Mouse (Mus musculus) ES-Bruce4 (cell line): ENCODE measurements around the gene Cuta. TPM values are rescaled to one million over a fixed set of nuclear protein-coding genes. Genes with fewer than 3 reads are reported as not detected.

Experiments
- H3K27ac ChIP-seq: 2 replicates; pipeline ENCODE4 v1.5.1; 2012; ENCODE audit warnings: low read length, inconsistent platforms; ENCODE audit not compliant: insufficient read depth
- H3K27me3 ChIP-seq: 2 replicates; pipeline ENCODE4 v1.6.1; 2012; ENCODE audit warnings: mild to moderate bottlenecking, low read length, inconsistent platforms; ENCODE audit not compliant: control insufficient read depth, poor library complexity, insufficient read depth, severe bottlenecking
- H3K36me3 ChIP-seq: 2 replicates; pipeline ENCODE4 v1.6.1; 2012; ENCODE audit warnings: inconsistent platforms, mild to moderate bottlenecking, low read length, moderate library complexity; ENCODE audit not compliant: control insufficient read depth, poor library complexity, insufficient read depth, severe bottlenecking
- H3K4me1 ChIP-seq: one replicate; pipeline ENCODE4 v1.8.1; 2011; ENCODE audit warnings: low read length; ENCODE audit not compliant: control insufficient read depth, insufficient read depth
- H3K4me3 ChIP-seq: 2 replicates; pipeline ENCODE4 v1.5.1; 2011; ENCODE audit warnings: low read depth, mild to moderate bottlenecking, low read length
- H3K9ac ChIP-seq: 2 replicates; pipeline ENCODE4 v1.6.1; 2012; ENCODE audit warnings: low read depth, mild to moderate bottlenecking, inconsistent platforms; ENCODE audit not compliant: poor library complexity, severe bottlenecking
- H3K9me3 ChIP-seq: replicated peaks from 2 replicates; pipeline ENCODE4 v1.6.1; 2012; ENCODE audit warnings: mild to moderate bottlenecking, low read length, inconsistent platforms; ENCODE audit not compliant: control insufficient read depth, poor library complexity, insufficient read depth, severe bottlenecking
- CTCF ChIP-seq: IDR thresholded peaks from one replicate; pipeline ENCODE4 v1.8.1; 2011; ENCODE audit warnings: low read depth, low read length
- EP300 ChIP-seq: IDR thresholded peaks from 2 replicates; pipeline ENCODE4 v1.6.1; 2011; ENCODE audit warnings: low read depth, low read length; ENCODE audit not compliant: insufficient read depth
- POLR2A ChIP-seq: IDR thresholded peaks from one replicate; pipeline ENCODE4 v1.8.1; 2011; ENCODE audit warnings: low read length; ENCODE audit not compliant: insufficient read depth
- polyA plus RNA-seq: library from polyadenylated mRNA; stranded (reverse); fragments of >200 nt; gene quantifications from 2 replicates; pipeline ENCODE4 v1.2.4, GENCODE M21; 2011; ENCODE audit warnings: low read depth; ENCODE audit not compliant: missing spikeins, insufficient read depth, insufficient read length

The Cuta gene
- polyA plus RNA-seq, 1 experiment: 58.9 TPM

DNA sequence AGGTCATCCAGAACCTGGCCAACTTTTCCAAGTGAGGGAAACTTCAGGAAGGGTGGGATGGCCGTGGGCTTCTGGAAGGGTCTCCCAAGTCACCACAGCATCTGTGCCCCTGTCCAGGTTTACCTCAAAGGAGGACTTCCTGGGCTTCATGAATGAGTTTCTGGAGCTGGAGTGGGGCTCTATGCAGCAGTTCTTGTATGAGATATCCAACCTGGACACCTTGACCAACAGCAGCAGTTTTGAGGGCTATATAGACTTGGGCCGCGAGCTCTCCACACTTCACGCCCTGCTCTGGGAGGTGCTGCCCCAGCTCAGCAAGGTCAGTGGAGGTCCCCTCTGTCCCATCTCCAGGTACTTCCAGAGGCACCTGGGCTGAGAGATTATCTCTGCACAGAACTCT lies 20.4 kb upstream of the Cuta start:
- H3K4me1 ChIP-seq: no peaks in the 10 kb centered on the region
- H3K9ac ChIP-seq: no peak overlapping the region
- no peak overlapping the region for H3K4me3 ChIP-seq
- no peak for TF ChIP-seq EP300
- no peak for TF ChIP-seq CTCF
- no peak for TF ChIP-seq POLR2A
- H3K36me3 ChIP-seq: no peaks in the 10 kb centered on the region
- H3K27ac ChIP-seq: no peak overlapping the region
- no peaks in the 10 kb centered on the region for H3K27me3 ChIP-seq
- H3K9me3 ChIP-seq: no peaks in the 10 kb centered on the region

DNA sequence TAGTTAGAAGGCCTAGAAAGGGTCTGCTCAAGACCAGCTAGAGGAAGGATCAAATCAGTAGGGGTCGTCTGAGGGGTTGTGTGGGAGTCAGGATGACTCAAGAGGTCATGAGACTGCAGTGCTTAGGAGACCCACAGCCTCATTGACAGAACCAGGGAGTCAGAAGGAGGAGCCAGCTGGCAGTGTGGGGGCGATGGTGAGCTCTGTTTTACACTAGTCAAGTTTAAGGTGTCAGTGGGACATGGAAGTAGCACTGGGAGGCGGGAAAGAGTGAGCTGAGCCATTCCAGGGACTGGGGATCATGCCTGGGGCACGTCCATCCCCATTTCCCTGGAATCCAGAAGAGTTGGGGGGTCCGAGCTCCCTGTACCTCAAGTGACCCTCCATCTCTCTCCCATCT lies 19.5 kb upstream of the Cuta start:
- no peaks in the 10 kb centered on the region for H3K27me3 ChIP-seq
- H3K4me3 ChIP-seq: no peak overlapping the region
- H3K9me3 ChIP-seq: no peaks in the 10 kb centered on the region
- H3K4me1 ChIP-seq: no peaks in the 10 kb centered on the region
- peak; percentile 33 for TF ChIP-seq CTCF
- TF ChIP-seq EP300: no peak
- H3K9ac ChIP-seq: no peak overlapping the region
- H3K36me3 ChIP-seq: no peaks in the 10 kb centered on the region
- no peak overlapping the region for H3K27ac ChIP-seq

DNA sequence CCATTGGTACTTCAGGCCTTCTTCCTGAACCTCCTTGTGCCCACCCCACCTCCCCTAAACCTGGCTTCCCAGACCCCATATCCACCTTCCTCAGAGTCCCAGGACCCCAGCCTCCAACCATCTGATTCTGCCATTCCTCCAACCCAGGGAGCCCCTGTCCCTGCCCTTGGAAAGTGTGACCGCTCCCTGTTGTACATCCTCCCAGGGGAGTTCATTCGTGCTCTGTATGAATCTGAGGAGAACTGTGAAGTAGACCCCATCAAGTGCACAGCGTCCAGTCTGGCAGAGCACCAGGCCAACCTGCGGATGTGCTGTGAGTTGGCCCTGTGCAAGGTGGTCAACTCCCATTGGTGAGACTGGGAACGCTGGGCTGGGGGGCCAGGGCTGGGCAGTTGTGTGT lies 18.5 kb upstream of the Cuta start:
- Histone ChIP-seq H3K4me3 (no peak overlapping the region), H3K36me3 (no peaks in the 10 kb centered on the region), H3K27me3 (no peaks in the 10 kb centered on the region), H3K9me3 (no peaks in the 10 kb centered on the region), H3K9ac (no peak overlapping the region), H3K4me1 (no peaks in the 10 kb centered on the region), H3K27ac (no peak overlapping the region)
- TF ChIP-seq EP300 (no peak), POLR2A (no peak), CTCF (no peak)

DNA sequence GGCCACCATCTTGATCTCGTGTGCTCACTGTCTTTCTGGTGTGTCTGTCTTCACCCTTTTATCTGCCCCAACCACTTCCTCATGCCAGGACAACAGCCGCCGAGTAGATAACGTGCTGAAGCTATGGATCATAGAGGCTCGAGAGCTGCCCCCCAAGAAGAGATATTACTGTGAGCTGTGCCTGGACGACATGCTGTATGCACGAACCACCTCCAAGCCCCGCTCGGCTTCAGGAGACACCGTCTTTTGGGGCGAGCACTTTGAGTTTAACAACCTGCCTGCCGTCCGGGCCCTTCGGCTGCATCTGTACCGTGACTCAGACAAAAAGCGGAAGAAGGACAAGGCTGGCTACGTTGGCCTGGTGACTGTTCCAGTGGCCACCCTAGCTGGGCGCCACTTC lies 17.5 kb upstream of the Cuta start:
- TF ChIP-seq CTCF: no peak
- no peak for TF ChIP-seq POLR2A
- no peak for TF ChIP-seq EP300
- H3K27me3 ChIP-seq: no peaks in the 10 kb centered on the region
- H3K36me3 ChIP-seq: no peaks in the 10 kb centered on the region
- no peaks in the 10 kb centered on the region for H3K4me1 ChIP-seq
- no peak overlapping the region for H3K9ac ChIP-seq
- H3K27ac ChIP-seq: no peak overlapping the region
- H3K4me3 ChIP-seq: no peak overlapping the region
- H3K9me3 ChIP-seq: no peaks in the 10 kb centered on the region

DNA sequence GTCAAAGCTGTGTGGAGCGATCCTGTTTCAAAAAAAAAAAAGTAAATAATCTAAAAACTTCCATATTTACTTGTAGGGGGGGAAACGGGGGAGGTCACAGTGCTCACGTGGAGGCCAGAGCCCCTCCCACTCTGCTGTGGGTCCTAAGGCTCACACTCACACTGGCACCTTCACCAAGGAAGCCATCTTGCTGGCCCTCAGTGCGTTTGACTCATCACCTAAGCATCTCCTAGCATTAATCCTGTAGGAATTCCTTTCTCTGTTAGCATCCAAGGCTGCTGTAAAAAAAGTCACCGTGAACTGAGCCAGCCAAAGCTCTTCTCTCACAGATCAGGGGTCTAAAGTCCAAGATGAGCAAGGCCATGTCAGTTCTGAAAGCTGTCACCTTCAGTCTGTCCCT lies 16.9 kb upstream of the Cuta start:
- Histone ChIP-seq H3K9ac (no peak overlapping the region), H3K27me3 (no peaks in the 10 kb centered on the region), H3K4me3 (no peak overlapping the region), H3K9me3 (no peaks in the 10 kb centered on the region), H3K4me1 (peaks cover under 1% of the 10 kb centered on the region), H3K36me3 (no peaks in the 10 kb centered on the region), H3K27ac (no peak overlapping the region)
- TF ChIP-seq POLR2A: no peak

DNA sequence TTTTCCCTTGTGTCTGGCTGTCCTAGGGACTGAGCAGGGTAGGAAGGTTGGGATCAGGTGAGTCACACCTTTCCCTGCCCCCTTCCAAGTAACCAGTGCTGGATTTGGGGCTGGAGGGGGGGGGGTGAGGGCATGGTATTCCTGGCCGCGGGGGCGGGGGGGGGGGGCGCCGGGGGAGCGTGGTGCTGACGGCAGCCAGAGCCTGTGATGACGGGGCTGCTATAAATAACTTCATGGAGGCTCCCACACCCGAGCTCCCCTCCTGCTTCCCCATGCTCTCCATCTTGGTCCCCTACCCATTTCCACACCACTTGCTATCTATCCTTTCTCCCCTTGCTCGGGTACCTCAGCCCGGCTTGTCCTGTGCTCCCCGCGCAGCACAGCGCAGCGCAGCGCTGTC lies 14.4 kb upstream of the Cuta start:
- Histone ChIP-seq H3K4me3 (no peak overlapping the region), H3K9ac (no peak overlapping the region), H3K9me3 (no peaks in the 10 kb centered on the region), H3K27me3 (no peaks in the 10 kb centered on the region; the same call in 1 of the 2 replicates), H3K4me1 (peaks cover 1% of the 10 kb centered on the region), H3K27ac (no peak overlapping the region), H3K36me3 (no peaks in the 10 kb centered on the region)
- TF ChIP-seq EP300 (no peak), CTCF (no peak), POLR2A (no peak)

DNA sequence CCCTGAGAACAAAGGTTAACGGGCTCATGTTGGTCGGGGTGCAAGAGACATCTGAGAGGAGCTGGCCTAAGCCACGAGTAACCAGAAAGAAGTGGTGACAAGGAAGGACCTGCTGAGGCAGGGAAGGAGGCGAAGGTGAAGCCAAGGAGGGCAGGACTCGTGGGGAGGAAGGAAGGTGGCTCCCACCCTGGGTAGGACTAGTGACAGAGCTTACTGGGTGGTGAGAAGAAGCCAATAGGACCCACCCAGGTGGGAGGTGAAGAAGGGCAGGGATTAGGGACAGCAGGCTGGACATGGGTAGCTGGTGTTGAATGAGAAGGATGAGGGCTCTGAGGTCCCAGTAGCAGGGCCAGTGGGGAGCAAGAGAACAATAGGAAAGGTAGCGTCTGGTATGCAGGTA lies 13.8 kb upstream of the Cuta start:
- Histone ChIP-seq H3K4me3 (no peak overlapping the region), H3K4me1 (peaks cover 1% of the 10 kb centered on the region), H3K9me3 (no peaks in the 10 kb centered on the region), H3K27ac (no peak overlapping the region), H3K36me3 (no peaks in the 10 kb centered on the region), H3K27me3 (no peaks in the 10 kb centered on the region; the same call in 1 of the 2 replicates), H3K9ac (no peak overlapping the region)
- TF ChIP-seq POLR2A (no peak), EP300 (no peak), CTCF (no peak)
